Mouse (Mus musculus) limb, embryonic 12.5 days (tissue): Measurements from ENCODE around the gene Arhgap25. TPM values are rescaled to one million over a fixed set of nuclear protein-coding genes. Genes with fewer than 3 reads are reported as not detected.

Source experiments
- ATAC-seq: fragments of 200-750 bp; cut with Nextera tagmentation; 2 replicates; pipeline ENCODE4 v1.8.0; 2017; ENCODE audit warnings: low read depth, moderate TSS enrichment; ENCODE audit not compliant: insufficient number of reproducible peaks, insufficient read depth, low FRiP score, low TSS enrichment
- H3K27ac ChIP-seq: fragments of 300-500 bp; sonication (generic); 2 replicates; pipeline ENCODE4 v1.5.1; 2016; ENCODE audit warnings: mild to moderate bottlenecking, moderate library complexity
- H3K27me3 ChIP-seq: fragments of 300-500 bp; sonication (generic); 2 replicates; pipeline ENCODE4 v1.6.1; 2016; ENCODE audit warnings: mild to moderate bottlenecking, moderate library complexity
- H3K36me3 ChIP-seq: fragments of 300-500 bp; sonication (generic); 2 replicates; pipeline ENCODE4 v1.6.1; 2016; ENCODE audit warnings: mild to moderate bottlenecking, moderate library complexity
- H3K4me1 ChIP-seq: fragments of 300-500 bp; sonication (generic); replicated peaks from 2 replicates; pipeline ENCODE4 v1.6.1; 2016
- H3K4me2 ChIP-seq: fragments of 300-500 bp; sonication (generic); 2 replicates; pipeline ENCODE4 v1.6.1; 2016; ENCODE audit warnings: mild to moderate bottlenecking, moderate library complexity
- H3K4me3 ChIP-seq: fragments of 300-500 bp; sonication (generic); replicated peaks from 2 replicates; pipeline ENCODE4 v1.5.1; 2016; ENCODE audit warnings: mild to moderate bottlenecking
- H3K9ac ChIP-seq: fragments of 300-500 bp; sonication (generic); replicated peaks from 2 replicates; pipeline ENCODE4 v1.6.1; 2016; ENCODE audit warnings: mild to moderate bottlenecking, moderate library complexity
- H3K9me3 ChIP-seq: fragments of 300-500 bp; sonication (generic); 2 replicates; pipeline ENCODE4 v1.6.1; 2016; ENCODE audit warnings: mild to moderate bottlenecking, moderate library complexity
- WGBS: fragments of 180-500 bp; shearing (Covaris S2); methylation state at CpG from one replicate; pipeline ENCODE4 v1.1.7; 2016; 5-methylcytosine and 5-hydroxymethylcytosine counted together
- polyA plus RNA-seq: library from polyadenylated mRNA; unstranded; fragments of >200 nt; fragmentation: Nextera tagmentation; extraction: Ambion mirVana; gene quantifications from 2 replicates; pipeline ENCODE4 v1.2.1, GENCODE M21; 2016

The Arhgap25 gene
- polyA plus RNA-seq, 1 experiment from 2014 or later = 2.8 TPM

- Histone ChIP-seq H3K9me3 (no peaks in the 10 kb centered on the region), H3K27ac (no peak overlapping the region), H3K36me3 (no peaks in the 10 kb centered on the region), H3K4me1 (no peaks in the 10 kb centered on the region), H3K4me2 (no peak overlapping the region), H3K27me3 (no peaks in the 10 kb centered on the region), H3K4me3 (no peak overlapping the region), H3K9ac (no peak overlapping the region)
- ATAC-seq = no peak
- 85% methylated on average over 8 of the region's 8 CpGs for WGBS
Measured at GRCm38 (mm10) chr6:87436745-87437144, 96.3 kb downstream of the Arhgap25 start.

- H3K4me3 ChIP-seq = no peak overlapping the region
- no peak overlapping the region for H3K4me2 ChIP-seq
- WGBS = 94% methylated on average over 2 of the region's 3 CpGs
- H3K9ac ChIP-seq = no peak overlapping the region
- H3K9me3 ChIP-seq = no peaks in the 10 kb centered on the region
- H3K4me1 ChIP-seq = no peaks in the 10 kb centered on the region
- H3K27ac ChIP-seq = no peak overlapping the region
- no peak for ATAC-seq
- no peaks in the 10 kb centered on the region for H3K27me3 ChIP-seq
- H3K36me3 ChIP-seq = no peaks in the 10 kb centered on the region
Measured at GRCm38 (mm10) chr6:87435791-87436190, 97.3 kb downstream of the Arhgap25 start.

- Histone ChIP-seq H3K4me2 (no peak within 1 kb of the TSS), H3K4me1 (no peaks in the 10 kb centered on the region), H3K36me3 (no peaks in the 10 kb centered on the region), H3K9me3 (no peaks in the 10 kb centered on the region), H3K9ac (no peak within 1 kb of the TSS), H3K4me3 (no peak within 1 kb of the TSS), H3K27me3 (0 out of 2 replicates have a peak, but pooled peaks cover 3% of the 10 kb centered on the region), H3K27ac (no peak within 1 kb of the TSS)
- ATAC-seq = no peak
- 70% methylated on average over 7 of the region's 7 CpGs for whole genome bisulfite sequencing
Measured at GRCm38 (mm10) chr6:87428487-87429044, 104.5 kb downstream of the Arhgap25 start, which contains the start of gene Bmp10. Gene Bmp10, plus strand, starts transcription at chr6:87428994.

- Histone ChIP-seq H3K36me3 (no peaks in the 10 kb centered on the region), H3K4me2 (no peak overlapping the region), H3K9ac (no peak overlapping the region), H3K4me1 (no peaks in the 10 kb centered on the region), H3K9me3 (no peaks in the 10 kb centered on the region), H3K4me3 (no peak overlapping the region), H3K27ac (no peak overlapping the region), H3K27me3 (0 out of 2 replicates have a peak, but pooled peaks cover 3% of the 10 kb centered on the region)
- WGBS = 79% methylated on average over 8 of the region's 8 CpGs
- no peak for ATAC-seq
Measured at GRCm38 (mm10) chr6:87427616-87428015, 105.4 kb downstream of the Arhgap25 start.

- H3K4me2 ChIP-seq = no peak overlapping the region
- 89% methylated on average over 5 of the region's 5 CpGs for WGBS
Measured at GRCm38 (mm10) chr6:87426954-87427353, 106.1 kb downstream of the Arhgap25 start.

GRCm38 (mm10) chr6:87424037-87424816, 108.8 kb downstream of the Arhgap25 start:
- no peak overlapping the region for H3K9ac ChIP-seq
- H3K4me2 ChIP-seq = no peak overlapping the region
- no peaks in the 10 kb centered on the region for H3K9me3 ChIP-seq
- no peak overlapping the region for H3K27ac ChIP-seq
- no peaks in the 10 kb centered on the region for H3K4me1 ChIP-seq
- no peaks in the 10 kb centered on the region for H3K36me3 ChIP-seq
- no peak overlapping the region for H3K4me3 ChIP-seq
- 72% methylated on average over 19 of the region's 19 CpGs for WGBS
- ATAC-seq = no peak
- 0 out of 2 replicates have a peak, but pooled peaks cover 3% of the 10 kb centered on the region for H3K27me3 ChIP-seq

More at GRCm38 (mm10) chr6:87426954-87427353, 106.1 kb downstream of the Arhgap25 start:
- ATAC-seq = no peak
- no peak overlapping the region for H3K9ac ChIP-seq
- no peaks in the 10 kb centered on the region for H3K36me3 ChIP-seq
- 0 out of 2 replicates have a peak, but pooled peaks cover 3% of the 10 kb centered on the region for H3K27me3 ChIP-seq
- no peak overlapping the region for H3K4me3 ChIP-seq
- H3K4me1 ChIP-seq = no peaks in the 10 kb centered on the region
- H3K27ac ChIP-seq = no peak overlapping the region
- no peaks in the 10 kb centered on the region for H3K9me3 ChIP-seq

GRCm38 (mm10) chr6:87422304-87422703, 110.8 kb downstream of the Arhgap25 start:
- Histone ChIP-seq H3K4me2 (no peak overlapping the region), H3K9me3 (no peaks in the 10 kb centered on the region), H3K9ac (no peak overlapping the region), H3K4me3 (no peak overlapping the region), H3K27me3 (0 out of 2 replicates have a peak, but pooled peaks cover 3% of the 10 kb centered on the region), H3K4me1 (no peaks in the 10 kb centered on the region), H3K36me3 (no peaks in the 10 kb centered on the region), H3K27ac (no peak overlapping the region)
- no peak for ATAC-seq
- 82% methylated on average over 7 of the region's 7 CpGs for WGBS

- ATAC-seq = no peak
- WGBS = 23% methylated on average over 3 of the region's 3 CpGs
- Histone ChIP-seq H3K27ac (no peak overlapping the region), H3K27me3 (no peaks in the 10 kb centered on the region), H3K36me3 (no peaks in the 10 kb centered on the region), H3K4me3 (no peak overlapping the region), H3K9ac (no peak overlapping the region), H3K4me2 (no peak overlapping the region), H3K9me3 (no peaks in the 10 kb centered on the region), H3K4me1 (no peaks in the 10 kb centered on the region)
Measured at GRCm38 (mm10) chr6:87412011-87412410, 121.0 kb downstream of the Arhgap25 start.

Other genes starting within 250 kb of the Arhgap25 start
- 15.4 and 16.2 TPM in 2 replicates for gene Antxr1, start 197.4 kb downstream of the Arhgap25 start, polyA plus RNA-seq
- gene Gkn1, start 182.3 kb downstream of the Arhgap25 start, polyA plus RNA-seq = not detected in 2 replicates
- not detected in 2 replicates for gene Gkn2, start 159.9 kb downstream of the Arhgap25 start, polyA plus RNA-seq
- gene Gkn3, start 144.3 kb downstream of the Arhgap25 start, polyA plus RNA-seq = not detected in 2 replicates
- not detected in 2 replicates for gene Bmp10, start 104.3 kb downstream of the Arhgap25 start, polyA plus RNA-seq
- gene Prokr1, start 57.5 kb upstream of the Arhgap25 start, polyA plus RNA-seq = 1.7 TPM in 2 replicates
- gene Aplf, start 138.9 kb upstream of the Arhgap25 start, polyA plus RNA-seq = 13.0 and 13.8 TPM in 2 replicates
- gene Efcc1, start 197.6 kb upstream of the Arhgap25 start, polyA plus RNA-seq = 0.36 and 0.38 TPM in 2 replicates
- 2.7 and 3.3 TPM in 2 replicates for gene Gp9, start 244.8 kb upstream of the Arhgap25 start, polyA plus RNA-seq